Mouse (Mus musculus) intestine, embryonic 15.5 days (tissue): ENCODE results near the gene Gfer. TPM values are rescaled to one million over a fixed set of nuclear protein-coding genes. Genes with fewer than 3 reads are reported as not detected.

Experiments used
- polyA plus RNA-seq: library from polyadenylated mRNA; unstranded; fragments of >200 nt; fragmentation: Nextera tagmentation; extraction: Ambion mirVana; gene quantifications from 2 replicates; pipeline ENCODE4 v1.2.1, GENCODE M21; 2015

Gene Gfer
- polyA plus RNA-seq, 1 experiment from 2014 or later, result 45.9 TPM

Other genes starting within 250 kb of the Gfer start
- gene E4f1, start 225.8 kb downstream of the Gfer start, polyA plus RNA-seq, result 23.0 and 29.3 TPM in 2 replicates
- 79.9 and 80.6 TPM in 2 replicates for gene Pgp, start 225.8 kb downstream of the Gfer start, polyA plus RNA-seq
- gene Bricd5, start 222.3 kb downstream of the Gfer start, polyA plus RNA-seq, result 0.40 and 0.68 TPM in 2 replicates
- gene Mlst8, start 217.1 kb downstream of the Gfer start, polyA plus RNA-seq, result 25.2 and 27.3 TPM in 2 replicates
- 1.5 and 1.8 TPM in 2 replicates for gene Caskin1, start 207.6 kb downstream of the Gfer start, polyA plus RNA-seq
- 81.6 and 89.3 TPM in 2 replicates for gene Traf7, start 168.2 kb downstream of the Gfer start, polyA plus RNA-seq
- gene Rab26, start 161.9 kb downstream of the Gfer start, polyA plus RNA-seq, result 5.2 and 8.7 TPM in 2 replicates
- 16.9 and 17.4 TPM in 2 replicates for gene Pkd1, start 146.3 kb downstream of the Gfer start, polyA plus RNA-seq
- 41.0 and 45.7 TPM in 2 replicates for gene Tsc2, start 63.5 kb downstream of the Gfer start, polyA plus RNA-seq
- 15.6 and 18.1 TPM in 2 replicates for gene Nthl1, start 63.5 kb downstream of the Gfer start, polyA plus RNA-seq
- gene Slc9a3r2, start 45.8 kb downstream of the Gfer start, polyA plus RNA-seq, result 43.9 and 49.2 TPM in 2 replicates
- 0.30 and 0.56 TPM in 2 replicates for gene Npw, start 37.7 kb downstream of the Gfer start, polyA plus RNA-seq
- gene Zfp598, start 26.5 kb downstream of the Gfer start, polyA plus RNA-seq, result 20.0 and 20.5 TPM in 2 replicates
- gene Syngr3, start 6.2 kb downstream of the Gfer start, polyA plus RNA-seq, result 7.0 and 7.7 TPM in 2 replicates
- 10.3 and 10.4 TPM in 2 replicates for gene Noxo1, start 78 bp upstream of the Gfer start, polyA plus RNA-seq
- gene Tbl3, start 11.5 kb upstream of the Gfer start, polyA plus RNA-seq, result 67.3 and 67.5 TPM in 2 replicates
- gene Rnf151, start 21.9 kb upstream of the Gfer start, polyA plus RNA-seq, result 0.11 and 0.19 TPM in 2 replicates
- gene Rps2, start 22.0 kb upstream of the Gfer start, polyA plus RNA-seq, result 1,514 and 1,667 TPM in 2 replicates
- 303 and 319 TPM in 2 replicates for gene Ndufb10, start 28.3 kb upstream of the Gfer start, polyA plus RNA-seq
- gene Rpl3l, start 31.7 kb upstream of the Gfer start, polyA plus RNA-seq, result not detected in 2 replicates
- gene Msrb1, start 40.5 kb upstream of the Gfer start, polyA plus RNA-seq, result 32.4 and 33.9 TPM in 2 replicates
- 0.78 and 0.81 TPM in 2 replicates for gene Hs3st6, start 56.8 kb upstream of the Gfer start, polyA plus RNA-seq
- not detected in 2 replicates for gene Meiob, start 108.1 kb upstream of the Gfer start, polyA plus RNA-seq
- 55.1 and 69.8 TPM in 2 replicates for gene Hagh, start 144.0 kb upstream of the Gfer start, polyA plus RNA-seq
- 77.1 and 77.6 TPM in 2 replicates for gene Fahd1, start 154.2 kb upstream of the Gfer start, polyA plus RNA-seq
- 3.4 and 4.4 TPM in 2 replicates for gene Igfals, start 169.8 kb upstream of the Gfer start, polyA plus RNA-seq
- gene Nubp2, start 190.2 kb upstream of the Gfer start, polyA plus RNA-seq, result 51.5 and 57.9 TPM in 2 replicates
- gene Spsb3, start 190.5 kb upstream of the Gfer start, polyA plus RNA-seq, result 32.0 and 33.4 TPM in 2 replicates
- gene Eme2, start 198.9 kb upstream of the Gfer start, polyA plus RNA-seq, result 27.3 and 27.4 TPM in 2 replicates
- 111 and 117 TPM in 2 replicates for gene Mrps34, start 199.0 kb upstream of the Gfer start, polyA plus RNA-seq
- 71.7 and 85.4 TPM in 2 replicates for gene Nme3, start 200.3 kb upstream of the Gfer start, polyA plus RNA-seq
- 22.4 and 23.2 TPM in 2 replicates for gene Mapk8ip3, start 240.8 kb upstream of the Gfer start, polyA plus RNA-seq